Mouse (Mus musculus) MEL (cell line): Measurements from ENCODE around the gene Ogfod2. TPM values are rescaled to one million over a fixed set of nuclear protein-coding genes. Genes with fewer than 3 reads are reported as not detected.

Source experiments
- DNase-seq: peaks from one replicate; pipeline ENCODE4 v3.0.0; 2011; ENCODE audit warnings: low read depth, low spot score
- H3K27ac ChIP-seq: 2 replicates; pipeline ENCODE4 v1.5.1; 2012; ENCODE audit warnings: low read depth, mild to moderate bottlenecking, control low read depth, low read length, moderate library complexity; ENCODE audit not compliant: control insufficient read depth
- H3K27me3 ChIP-seq, 2 experiments: fragments of 150-350 bp in 1 of 2; sonication (generic) in 1 of 2; 2 replicates each; pipeline ENCODE4 v1.6.1; 2012; ENCODE audit warnings: low read length in 2 of 2, mild to moderate bottlenecking in 2 of 2, improper control_type of control experiment in 1 of 2, moderate library complexity in 1 of 2; ENCODE audit not compliant: insufficient read depth in 2 of 2, control insufficient read depth in 1 of 2
- H3K36me3 ChIP-seq, 2 experiments: 2 replicates each; pipeline ENCODE4 v1.6.1; 2012 to 2014; ENCODE audit warnings: low read length in 2 of 2, improper control_type of control experiment in 1 of 2, inconsistent platforms in 1 of 2, mild to moderate bottlenecking in 1 of 2; ENCODE audit not compliant: insufficient read depth in 2 of 2, control insufficient read depth in 1 of 2
- H3K4me1 ChIP-seq, 2 experiments: fragments of 150-350 bp in 1 of 2; sonication (generic) in 1 of 2; 2 replicates each; pipeline ENCODE4 v1.6.1; 2012; ENCODE audit warnings: low read length in 2 of 2, improper control_type of control experiment in 1 of 2, mild to moderate bottlenecking in 1 of 2; ENCODE audit not compliant: insufficient read depth in 2 of 2, control insufficient read depth in 1 of 2
- H3K4me3 ChIP-seq, 2 experiments: fragments of 150-350 bp in 1 of 2; sonication (generic) in 1 of 2; 2 replicates each; pipeline ENCODE4 v1.5.1; 2012; ENCODE audit warnings: low read depth in 2 of 2, low read length in 2 of 2, mild to moderate bottlenecking in 2 of 2, moderate library complexity in 2 of 2, control low read depth in 1 of 2, improper control_type of control experiment in 1 of 2; ENCODE audit not compliant: control insufficient read depth in 1 of 2, insufficient read depth in 1 of 2
- H3K79me2 ChIP-seq: 2 replicates; pipeline ENCODE4 v1.6.1; 2012; ENCODE audit warnings: mild to moderate bottlenecking, low read length, moderate library complexity; ENCODE audit not compliant: control insufficient read depth, poor library complexity, insufficient read depth
- H3K9ac ChIP-seq: 2 replicates; pipeline ENCODE4 v1.6.1; 2012; ENCODE audit warnings: low read depth, mild to moderate bottlenecking, control low read depth, low read length, moderate library complexity; ENCODE audit not compliant: control insufficient read depth, poor library complexity, severe bottlenecking
- H3K9me3 ChIP-seq: fragments of 150-350 bp; sonication (generic); replicated peaks from 2 replicates; pipeline ENCODE4 v1.6.1; 2012; ENCODE audit warnings: mild to moderate bottlenecking, low read length, improper control_type of control experiment, moderate library complexity; ENCODE audit not compliant: insufficient read depth
- CHD1 ChIP-seq: IDR thresholded peaks from 2 replicates; pipeline ENCODE4 v1.6.1; 2012; ENCODE audit warnings: low read depth, mild to moderate bottlenecking, inconsistent platforms, low read length, improper control_type of control experiment
- CHD2 ChIP-seq: IDR thresholded peaks from 2 replicates; pipeline ENCODE4 v1.6.1; 2011; ENCODE audit warnings: low read length, improper control_type of control experiment
- CTCF ChIP-seq, 3 experiments: IDR thresholded peaks in 2 of 3; conservative IDR thresholded peaks in 1 of 3; 2 replicates each; pipeline ENCODE4 v1.5.1; 2011 to 2012; ENCODE audit warnings: low read length in 3 of 3, low read depth in 2 of 3, mild to moderate bottlenecking in 2 of 3, improper control_type of control experiment in 1 of 3, inconsistent platforms in 1 of 3, mixed read lengths in 1 of 3, moderate library complexity in 1 of 3; ENCODE audit not compliant: control insufficient read depth in 1 of 3, insufficient read depth in 1 of 3, poor library complexity in 1 of 3, severe bottlenecking in 1 of 3
- ELF1 ChIP-seq: IDR thresholded peaks from 2 replicates; pipeline ENCODE4 v1.6.1; 2014; ENCODE audit warnings: low read depth, mild to moderate bottlenecking, inconsistent platforms, low read length, improper control_type of control experiment, moderate library complexity
- ETS1 ChIP-seq: IDR thresholded peaks from 2 replicates; pipeline ENCODE4 v1.6.1; 2012; ENCODE audit warnings: low read depth, mild to moderate bottlenecking, inconsistent platforms, low read length, improper control_type of control experiment, moderate library complexity
- HCFC1 ChIP-seq: IDR thresholded peaks from 2 replicates; pipeline ENCODE4 v1.6.1; 2012; ENCODE audit warnings: low read depth, mild to moderate bottlenecking, inconsistent platforms, low read length, improper control_type of control experiment, moderate library complexity
- KAT2A ChIP-seq: conservative IDR thresholded peaks from 2 replicates; pipeline ENCODE4 v1.6.1; 2012; ENCODE audit warnings: low read depth, low read length, improper control_type of control experiment, inconsistent platforms
- MAX ChIP-seq: IDR thresholded peaks from 2 replicates; pipeline ENCODE4 v1.6.1; 2011; ENCODE audit warnings: low read length, improper control_type of control experiment
- MXI1 ChIP-seq: IDR thresholded peaks from 2 replicates; pipeline ENCODE4 v1.6.1; 2011; ENCODE audit warnings: mild to moderate bottlenecking, low read depth, low read length, improper control_type of control experiment
- MYC ChIP-seq: IDR thresholded peaks from 2 replicates; pipeline ENCODE4 v1.6.1; 2011; ENCODE audit warnings: low read depth, mild to moderate bottlenecking, low read length, improper control_type of control experiment, moderate library complexity
- NRF1 ChIP-seq: IDR thresholded peaks from 2 replicates; pipeline ENCODE4 v1.6.1; 2014; ENCODE audit warnings: low read depth, mild to moderate bottlenecking, inconsistent platforms, low read length, improper control_type of control experiment, moderate library complexity; ENCODE audit not compliant: poor library complexity, insufficient read depth, severe bottlenecking
- POLR2A ChIP-seq, 2 experiments: IDR thresholded peaks; 2 replicates each; pipeline ENCODE4 v1.6.1; 2011 to 2012; ENCODE audit warnings: low read length in 2 of 2, mild to moderate bottlenecking in 2 of 2, control low read depth in 1 of 2, improper control_type of control experiment in 1 of 2, low read depth in 1 of 2, moderate library complexity in 1 of 2; ENCODE audit not compliant: control insufficient read depth in 1 of 2, insufficient read depth in 1 of 2, poor library complexity in 1 of 2
- POLR2AphosphoS2 ChIP-seq: IDR thresholded peaks from 2 replicates; pipeline ENCODE4 v1.6.1; 2011; ENCODE audit warnings: low read length, improper control_type of control experiment
- POLR2AphosphoS5 ChIP-seq: IDR thresholded peaks from 2 replicates; pipeline ENCODE4 v1.6.1; 2012; ENCODE audit warnings: low read depth, borderline replicate concordance, mild to moderate bottlenecking, inconsistent platforms, low read length, moderate library complexity, mixed read lengths
- RAD21 ChIP-seq: IDR thresholded peaks from 2 replicates; pipeline ENCODE4 v1.6.1; 2011; ENCODE audit warnings: mild to moderate bottlenecking, low read depth, low read length, improper control_type of control experiment
- SIN3A ChIP-seq: IDR thresholded peaks from 2 replicates; pipeline ENCODE4 v1.6.1; 2012; ENCODE audit warnings: low read length, improper control_type of control experiment, inconsistent platforms
- SMC3 ChIP-seq: IDR thresholded peaks from 2 replicates; pipeline ENCODE4 v1.6.1; 2011; ENCODE audit warnings: low read depth, low read length, improper control_type of control experiment
- USF2 ChIP-seq, 2 experiments: IDR thresholded peaks; 2 replicates each; pipeline ENCODE4 v1.6.1; 2011 to 2012; ENCODE audit warnings: improper control_type of control experiment in 2 of 2, low read length in 2 of 2, borderline replicate concordance in 1 of 2, inconsistent platforms in 1 of 2, low read depth in 1 of 2, mild to moderate bottlenecking in 1 of 2; ENCODE audit not compliant: insufficient read depth in 1 of 2
- ZNF384 ChIP-seq: IDR thresholded peaks from 2 replicates; pipeline ENCODE4 v1.6.1; 2012; ENCODE audit warnings: low read depth, mild to moderate bottlenecking, inconsistent platforms, low read length, improper control_type of control experiment
- polyA plus RNA-seq, 2 experiments: library from polyadenylated mRNA; stranded (reverse) in 1 of 2; unstranded in 1 of 2; fragments of >175 nt in 1 of 2; fragments of >200 nt in 1 of 2; gene quantifications; 2 replicates each; pipeline versions ENCODE4 v1.2.1 to v1.2.4; 2012; ENCODE audit warnings: low replicate concordance in 2 of 2, low read depth in 1 of 2; ENCODE audit not compliant: insufficient read length in 2 of 2, insufficient read depth in 1 of 2, missing spikeins in 1 of 2
- total RNA-seq: library from RNA; depleted of rRNA; stranded (reverse); fragments of 300-350 nt; gene quantifications from 2 replicates; pipeline ENCODE4 v1.2.3, GENCODE M21; 2012

Ogfod2 gene
- total and polyA plus RNA-seq, 3 experiments: 39.8 to 51.2 TPM; not detected in 1

- Histone ChIP-seq H3K27me3 (no peaks in the 10 kb centered on the region), H3K27ac (no peak overlapping the region), H3K9me3 (no peaks in the 10 kb centered on the region), H3K4me1 (peaks cover 5 to 14% of the 10 kb centered on the region in 2 experiments), H3K79me2 (no peaks in the 10 kb centered on the region; the same call in 1 of the 2 replicates), H3K9ac (no peak overlapping the region), H3K36me3 (peaks cover 0 to 11% of the 10 kb centered on the region in 2 experiments; a peak in 2 of 4 replicates), H3K4me3 (no peak overlapping the region)
- TF ChIP-seq SIN3A (no peak), MAX (no peak), ELF1 (no peak), MXI1 (no peak), RAD21 (no peak), POLR2AphosphoS2 (no peak), NRF1 (no peak), ZNF384 (no peak), USF2 (IDR thresholded peaks at IDR 0.05; ENCODE audit: borderline replicate concordance in 1 of 2, insufficient read depth in 1 of 2, low read depth in 1 of 2, low read length in 2 of 2) (no peak), CTCF (IDR thresholded peaks at IDR 0.05 in 2 of 3, conservative IDR thresholded peaks at IDR 0.05 in 1 of 3; ENCODE audit: control insufficient read depth in 1 of 3, insufficient read depth in 1 of 3, low read depth in 2 of 3, low read length in 3 of 3, poor library complexity in 1 of 3, severe bottlenecking in 1 of 3) (no peak), ETS1 (no peak), HCFC1 (no peak), POLR2AphosphoS5 (no peak), SMC3 (no peak), KAT2A (no peak), POLR2A (IDR thresholded peaks at IDR 0.05; ENCODE audit: control insufficient read depth in 1 of 2, insufficient read depth in 1 of 2, low read depth in 1 of 2, low read length in 2 of 2, poor library complexity in 1 of 2) (no peak)
- DNase-seq: no peak
These were observed 35.5 kb upstream of the Ogfod2 start for GRCm38 (mm10) chr5:124076559-124076958.

DNA sequence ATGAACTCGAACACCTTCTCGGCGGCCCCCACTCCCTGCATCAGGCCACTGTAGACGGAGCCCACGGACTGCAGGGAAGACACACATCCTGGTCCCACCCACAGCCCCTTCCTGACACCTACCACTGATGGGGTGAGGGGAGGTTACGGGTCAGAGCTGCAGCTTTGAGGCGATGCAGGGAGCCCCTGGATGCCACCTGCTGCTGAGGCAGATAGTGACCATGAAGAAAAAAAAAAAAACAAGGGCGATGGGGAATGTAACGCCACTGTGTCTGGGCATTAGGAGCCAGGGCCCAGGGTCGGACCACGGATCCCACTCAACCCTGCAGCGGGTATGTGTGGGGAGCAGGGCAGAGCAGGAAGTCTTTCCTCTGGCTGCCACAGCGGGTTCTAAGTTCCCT, 34.9 kb upstream of the Ogfod2 start:
- Histone ChIP-seq H3K9me3 (no peaks in the 10 kb centered on the region), H3K9ac (no peak overlapping the region), H3K27ac (no peak overlapping the region), H3K79me2 (no peaks in the 10 kb centered on the region; the same call in 1 of the 2 replicates), H3K36me3 (peaks cover 0 to 11% of the 10 kb centered on the region in 2 experiments; a peak in 2 of 4 replicates), H3K4me3 (no peak overlapping the region)
- TF ChIP-seq HCFC1 (no peak), CTCF (IDR thresholded peaks at IDR 0.05 in 2 of 3, conservative IDR thresholded peaks at IDR 0.05 in 1 of 3; ENCODE audit: control insufficient read depth in 1 of 3, insufficient read depth in 1 of 3, low read depth in 2 of 3, low read length in 3 of 3, poor library complexity in 1 of 3, severe bottlenecking in 1 of 3) (no peak), MYC (no peak), CHD2 (no peak), CHD1 (no peak)
- TF ChIP-seq, all 39 proteins: peak for 0
- DNase-seq: no peak
- Histone ChIP-seq H3K27me3 (no peaks in the 10 kb centered on the region), H3K4me1 (peaks cover 5 to 14% of the 10 kb centered on the region in 2 experiments)
